Mouse (Mus musculus) midbrain, embryonic 10.5 days (tissue): Measurements from ENCODE around the gene Qpctl. TPM values are rescaled to one million over a fixed set of nuclear protein-coding genes. Genes with fewer than 3 reads are reported as not detected.

Source experiments
- DNase-seq: peaks from one replicate; pipeline ENCODE4 v3.0.0-alpha.2; 2017; ENCODE audit warnings: low spot score
- H3K27ac ChIP-seq: fragments of 300-500 bp; sonication (generic); replicated peaks from 2 replicates; pipeline ENCODE4 v1.5.1; 2016; ENCODE audit warnings: mild to moderate bottlenecking
- H3K27me3 ChIP-seq: fragments of 300-500 bp; sonication (generic); 2 replicates; pipeline ENCODE4 v1.6.1; 2016; ENCODE audit warnings: low read depth, mild to moderate bottlenecking; ENCODE audit not compliant: poor library complexity, severe bottlenecking
- H3K36me3 ChIP-seq: fragments of 300-500 bp; sonication (generic); 2 replicates; pipeline ENCODE4 v1.6.1; 2016; ENCODE audit warnings: mild to moderate bottlenecking, moderate library complexity
- H3K4me1 ChIP-seq: fragments of 300-500 bp; sonication (generic); 2 replicates; pipeline ENCODE4 v1.6.1; 2016
- H3K4me3 ChIP-seq: fragments of 300-500 bp; sonication (generic); 2 replicates; pipeline ENCODE4 v1.5.1; 2016; ENCODE audit warnings: mild to moderate bottlenecking, moderate library complexity
- H3K9me3 ChIP-seq: fragments of 300-500 bp; sonication (generic); replicated peaks from 2 replicates; pipeline ENCODE4 v1.6.1; 2016; ENCODE audit warnings: mild to moderate bottlenecking
- WGBS: fragments of 180-500 bp; shearing (Covaris S2); methylation state at CpG from one replicate; pipeline ENCODE4 v1.1.7; 2016; 5-methylcytosine and 5-hydroxymethylcytosine counted together
- polyA plus RNA-seq: library from polyadenylated mRNA; unstranded; fragments of >200 nt; fragmentation: Nextera tagmentation; extraction: Ambion mirVana; gene quantifications from 2 replicates; pipeline ENCODE4 v1.2.1, GENCODE M21; 2016

The Qpctl gene
- polyA plus RNA-seq, 1 experiment from 2014 or later: 17.0 TPM

GRCm38 (mm10) chr7:19136168-19136567 is 12.9 kb downstream of the Qpctl start:
- peaks cover 71% of the 10 kb centered on the region for H3K36me3 ChIP-seq
- H3K27ac ChIP-seq: no peak overlapping the region
- H3K9me3 ChIP-seq: no peaks in the 10 kb centered on the region
- 96% methylated on average over 13 of the region's 13 CpGs for WGBS
- H3K27me3 ChIP-seq: no peaks in the 10 kb centered on the region
- peaks cover 10% of the 10 kb centered on the region for H3K4me1 ChIP-seq
- H3K4me3 ChIP-seq: no peak overlapping the region
- DNase-seq: no peak

- peaks cover 42% of the 10 kb centered on the region for H3K36me3 ChIP-seq
Measured at GRCm38 (mm10) chr7:19131324-19131848, 17.7 kb downstream of the Qpctl start.

GRCm38 (mm10) chr7:19130657-19131056 is 18.4 kb downstream of the Qpctl start:
- Histone ChIP-seq H3K4me1 (peaks cover 22% of the 10 kb centered on the region), H3K9me3 (no peaks in the 10 kb centered on the region), H3K4me3 (peak overlapping the region; percentile 54), H3K36me3 (peaks cover 35% of the 10 kb centered on the region), H3K27me3 (no peaks in the 10 kb centered on the region), H3K27ac (peak overlapping the region; percentile 84)
- 35% methylated on average over 4 of the region's 4 CpGs for WGBS
- no peak for DNase-seq

More at GRCm38 (mm10) chr7:19131324-19131848, 17.7 kb downstream of the Qpctl start:
- WGBS: under 1% methylated on average over 39 of the region's 39 CpGs
- Histone ChIP-seq H3K9me3 (no peaks in the 10 kb centered on the region), H3K4me1 (peaks cover 22% of the 10 kb centered on the region), H3K4me3 (peak overlapping the region; percentile 54), H3K27ac (peak overlapping the region; percentile 84), H3K27me3 (no peaks in the 10 kb centered on the region)
- peak; percentile 98 for DNase-seq

- Histone ChIP-seq H3K9me3 (no peaks in the 10 kb centered on the region), H3K4me1 (peaks cover 22% of the 10 kb centered on the region), H3K27ac (no peak overlapping the region), H3K36me3 (peaks cover 22% of the 10 kb centered on the region), H3K4me3 (no peak overlapping the region), H3K27me3 (no peaks in the 10 kb centered on the region)
- no peak for DNase-seq
- 94% methylated on average over 5 of the region's 5 CpGs for WGBS
Measured at GRCm38 (mm10) chr7:19129396-19129795, 19.7 kb downstream of the Qpctl start.

- 96% methylated on average over 5 of the region's 5 CpGs for WGBS
- H3K36me3 ChIP-seq: peaks cover 22% of the 10 kb centered on the region
- no peak overlapping the region for H3K4me3 ChIP-seq
- H3K4me1 ChIP-seq: peaks cover 22% of the 10 kb centered on the region
- H3K27ac ChIP-seq: no peak overlapping the region
- H3K9me3 ChIP-seq: no peaks in the 10 kb centered on the region
- no peaks in the 10 kb centered on the region for H3K27me3 ChIP-seq
- no peak for DNase-seq
Measured at GRCm38 (mm10) chr7:19127744-19128143, 21.3 kb downstream of the Qpctl start.

- H3K36me3 ChIP-seq: peaks cover 24% of the 10 kb centered on the region
- H3K4me1 ChIP-seq: peaks cover 17% of the 10 kb centered on the region
- H3K27ac ChIP-seq: no peak overlapping the region
- no peaks in the 10 kb centered on the region for H3K27me3 ChIP-seq
- no peak for DNase-seq
- 92% methylated on average over 6 of the region's 6 CpGs for WGBS
- H3K4me3 ChIP-seq: no peak overlapping the region
- 0 out of 2 replicates have a peak, but pooled peaks cover 2% of the 10 kb centered on the region for H3K9me3 ChIP-seq
Measured at GRCm38 (mm10) chr7:19124713-19125112, 24.4 kb downstream of the Qpctl start.

GRCm38 (mm10) chr7:19121686-19122085 is 27.4 kb downstream of the Qpctl start:
- H3K9me3 ChIP-seq: peaks cover 14% of the 10 kb centered on the region
- no peak overlapping the region for H3K27ac ChIP-seq
- peaks cover 24% of the 10 kb centered on the region for H3K4me1 ChIP-seq
- 0 out of 2 replicates have a peak overlapping the region, but pooled peaks have one; percentile 82 for H3K4me3 ChIP-seq
- no peak for DNase-seq
- 94% methylated on average over 4 of the region's 4 CpGs for WGBS
- H3K36me3 ChIP-seq: peaks cover 5% of the 10 kb centered on the region
- peaks cover 18% of the 10 kb centered on the region for H3K27me3 ChIP-seq

GRCm38 (mm10) chr7:19119631-19120429 is 29.3 kb downstream of the Qpctl start, which contains the start of gene Fbxo46:
Fbxo46 (plus strand) TSS chr7:19119859.
- WGBS: 3% methylated on average over 34 of the region's 34 CpGs
- H3K4me1 ChIP-seq: peaks cover 24% of the 10 kb centered on the region
- DNase-seq: peak; percentile 92
- H3K27ac ChIP-seq: peak within 1 kb of the TSS; percentile 86
- peak within 1 kb of the TSS; percentile 82 for H3K4me3 ChIP-seq
- peaks cover 5% of the 10 kb centered on the region; the same call in 1 of the 2 replicates for H3K36me3 ChIP-seq
- H3K27me3 ChIP-seq: peaks cover 18% of the 10 kb centered on the region
- peaks cover 14% of the 10 kb centered on the region for H3K9me3 ChIP-seq

- Histone ChIP-seq H3K4me3 (no peak overlapping the region), H3K4me1 (peaks cover 24% of the 10 kb centered on the region), H3K27ac (no peak overlapping the region), H3K9me3 (peaks cover 14% of the 10 kb centered on the region), H3K36me3 (peaks cover 5% of the 10 kb centered on the region; the same call in 1 of the 2 replicates), H3K27me3 (peaks cover 18% of the 10 kb centered on the region)
- DNase-seq: peak; percentile 20
- WGBS: 93% methylated on average over 8 of the region's 8 CpGs
Measured at GRCm38 (mm10) chr7:19119083-19119482, 30.0 kb downstream of the Qpctl start.

GRCm38 (mm10) chr7:19118028-19118771 is 30.9 kb downstream of the Qpctl start, which contains the start of gene Gm4969:
Gm4969 (minus strand) TSS chr7:19118368.
- peaks cover 24% of the 10 kb centered on the region for H3K4me1 ChIP-seq
- peak; percentile 66 for DNase-seq
- peak within 1 kb of the TSS; percentile 36 for H3K4me3 ChIP-seq
- peak within 1 kb of the TSS; percentile 42; the same call in 1 of the 2 replicates for H3K27ac ChIP-seq
- peaks cover 5% of the 10 kb centered on the region; the same call in 1 of the 2 replicates for H3K36me3 ChIP-seq
- peaks cover 14% of the 10 kb centered on the region for H3K9me3 ChIP-seq
- peaks cover 18% of the 10 kb centered on the region for H3K27me3 ChIP-seq
- WGBS: 20% methylated on average over 62 of the region's 64 CpGs

GRCm38 (mm10) chr7:19109565-19109964 is 39.5 kb downstream of the Qpctl start:
- no peak for DNase-seq
- Histone ChIP-seq H3K36me3 (no peaks in the 10 kb centered on the region), H3K4me1 (no peaks in the 10 kb centered on the region), H3K27me3 (peaks cover 3% of the 10 kb centered on the region; the same call in 1 of the 2 replicates), H3K27ac (no peak overlapping the region), H3K9me3 (no peaks in the 10 kb centered on the region), H3K4me3 (no peak overlapping the region)
- WGBS: 78% methylated on average over 1 of the region's 1 CpGs

GRCm38 (mm10) chr7:19107436-19107835 is 41.7 kb downstream of the Qpctl start:
- Histone ChIP-seq H3K9me3 (no peaks in the 10 kb centered on the region), H3K36me3 (no peaks in the 10 kb centered on the region), H3K4me1 (no peaks in the 10 kb centered on the region), H3K27ac (no peak overlapping the region), H3K27me3 (no peaks in the 10 kb centered on the region), H3K4me3 (no peak overlapping the region)
- DNase-seq: no peak
- WGBS: 73% methylated on average over 3 of the region's 3 CpGs
